In the genomic region with DNA sequence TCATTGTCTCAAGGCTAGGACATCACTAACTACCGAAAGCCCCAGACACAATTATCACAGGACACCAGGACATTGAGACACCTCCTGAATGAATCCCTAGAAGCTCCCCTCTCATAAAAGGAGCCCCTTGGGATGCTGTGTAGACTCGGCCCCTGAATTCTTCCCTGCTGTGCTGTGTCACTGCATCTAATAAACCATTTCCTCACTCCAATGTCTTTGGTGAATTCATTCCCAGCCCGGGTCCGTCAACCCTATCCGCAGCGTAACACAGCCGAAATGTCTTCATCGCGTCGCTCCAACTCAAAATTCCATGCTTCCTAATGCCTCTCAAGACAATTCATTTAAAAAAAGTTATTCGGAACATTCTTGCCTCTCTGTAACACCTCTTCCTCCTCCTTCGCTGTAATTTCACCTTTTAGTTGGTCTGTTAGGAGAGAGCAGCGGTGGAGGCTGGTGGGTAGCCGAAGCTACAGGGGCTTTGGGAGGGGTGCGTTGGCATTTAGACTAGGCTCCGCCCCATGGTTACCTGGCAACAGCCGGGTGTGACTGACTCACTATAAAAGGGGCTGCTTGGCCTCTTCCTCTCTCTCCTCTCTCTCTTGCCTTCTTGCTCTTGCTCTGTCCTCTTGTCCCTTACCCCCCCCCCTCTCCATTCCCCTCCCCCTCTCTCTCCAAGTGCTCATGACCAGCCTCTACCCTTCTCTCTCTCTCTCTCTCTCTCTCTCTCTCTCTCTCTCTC, we compare ENCODE assay signal across 12 mouse cellular contexts. TPM values are rescaled to one million over a fixed set of nuclear protein-coding genes. Genes with fewer than 3 reads are reported as not detected.
DNase-seq lines count a peak whose midpoint lies in the region; ATAC-seq and TF ChIP-seq lines count a peak whose summit lies in the region.
"Had no signal": no experiment of that assay in that cellular context is flagged by ENCODE, and none has a peak within 500 bp of the region (broad histone marks: within the 10 kb centered on the region; RNA-seq: fewer than 3 reads in every experiment).

No protein-coding gene starts in this region.

- intact Hi-C loops in left cerebral cortex, postnatal 25 days (cut with DNase I), result no loop called here

- whole genome bisulfite sequencing in forebrain, embryonic 10.5 days, result 66% methylated on average over 17 of the region's 17 CpGs
- WGBS in forebrain, postnatal 0 days, result 56% methylated on average over 17 of the region's 17 CpGs
- WGBS in hindbrain, embryonic 15.5 days, result 36% methylated on average over 17 of the region's 17 CpGs
- 40% methylated on average over 17 of the region's 17 CpGs for WGBS in neural tube, embryonic 13.5 days
- WGBS in liver, embryonic 11.5 days, result 70% methylated on average over 17 of the region's 17 CpGs

- H3K9me3 ChIP-seq in forebrain, embryonic 10.5 days, result no peaks in the 10 kb centered on the region
- H3K9me3 ChIP-seq in forebrain, postnatal 0 days (ENCODE audit: low read length), result no peaks in the 10 kb centered on the region
- H3K9me3 ChIP-seq in hindbrain, embryonic 15.5 days, result no peaks in the 10 kb centered on the region
- no peaks in the 10 kb centered on the region for H3K9me3 ChIP-seq in neural tube, embryonic 13.5 days
- no peaks in the 10 kb centered on the region for H3K9me3 ChIP-seq in liver, embryonic 11.5 days (ENCODE audit: control insufficient read depth, low read length)
- H3K9me3 ChIP-seq: liver, embryonic 15.5 days; stomach, embryonic 15.5 days had no signal

- H3K27ac ChIP-seq in forebrain, embryonic 10.5 days, result no peak overlapping the region
- H3K27ac ChIP-seq in forebrain, postnatal 0 days (ENCODE audit: low read depth, low read length), result no peak overlapping the region
- H3K27ac ChIP-seq in hindbrain, embryonic 15.5 days (replicated peaks), result no peak overlapping the region
- no peak overlapping the region for H3K27ac ChIP-seq in neural tube, embryonic 13.5 days (replicated peaks)
- no peak overlapping the region for H3K27ac ChIP-seq in liver, embryonic 11.5 days (ENCODE audit: low read depth, low read length)
- H3K27ac ChIP-seq: liver, embryonic 15.5 days; stomach, embryonic 15.5 days had no signal

- ATAC-seq in forebrain, postnatal 0 days, result no peak
- no peak for ATAC-seq in hindbrain, embryonic 15.5 days (ENCODE audit: low FRiP score, low read depth)
- ATAC-seq in neural tube, embryonic 13.5 days (ENCODE audit: low read depth), result no peak; the same call in 1 of the 2 replicates
- no peak for ATAC-seq in liver, embryonic 11.5 days (replicated peaks; ENCODE audit: low FRiP score)

- peak; percentile 31 for DNase-seq in forebrain, embryonic 10.5 days (ENCODE audit: extremely low spot score, low spot score)
- no peak for DNase-seq in forebrain, postnatal 0 days
- DNase-seq in adrenal gland, postnatal 25 days, result peak; percentile 28
- DNase-seq in right cerebral cortex, adult 18-20 months, result no peak
- no peak for DNase-seq in liver, embryonic 11.5 days (ENCODE audit: low spot score)
- no peak for DNase-seq in left cerebral cortex, postnatal 25 days (ENCODE audit: low spot score in 2 of 2)
- DNase-seq: cerebellum, adult 11-12 months had no signal

- no peak for TF ChIP-seq CTCF in forebrain, postnatal 0 days (IDR thresholded peaks at IDR 0.05; ENCODE audit: low read depth)

- no peak overlapping the region; the same call in 1 of the 2 replicates for H3K4me3 ChIP-seq in forebrain, embryonic 10.5 days
- H3K4me3 ChIP-seq in forebrain, postnatal 0 days (ENCODE audit: low read depth, low read length), result no peak overlapping the region
- no peak overlapping the region for H3K4me3 ChIP-seq in hindbrain, embryonic 15.5 days
- H3K4me3 ChIP-seq in neural tube, embryonic 13.5 days, result no peak overlapping the region
- H3K4me3 ChIP-seq in liver, embryonic 11.5 days (ENCODE audit: low read depth, low read length), result no peak overlapping the region
- H3K4me3 ChIP-seq: liver, embryonic 15.5 days; stomach, embryonic 15.5 days had no signal

- peaks cover 11% of the 10 kb centered on the region for H3K4me1 ChIP-seq in forebrain, embryonic 10.5 days
- H3K4me1 ChIP-seq in forebrain, postnatal 0 days (ENCODE audit: insufficient read depth), result no peaks in the 10 kb centered on the region
- H3K4me1 ChIP-seq in hindbrain, embryonic 15.5 days (replicated peaks), result 0 out of 2 replicates have a peak, but pooled peaks cover 3% of the 10 kb centered on the region
- H3K4me1 ChIP-seq in neural tube, embryonic 13.5 days (replicated peaks), result peaks cover 17% of the 10 kb centered on the region
- H3K4me1 ChIP-seq in liver, embryonic 11.5 days (replicated peaks; ENCODE audit: control insufficient read depth, insufficient read depth, low read length), result no peaks in the 10 kb centered on the region
- H3K4me1 ChIP-seq: liver, embryonic 15.5 days; stomach, embryonic 15.5 days had no signal

- H3K27me3 ChIP-seq in forebrain, embryonic 10.5 days (ENCODE audit: poor library complexity, severe bottlenecking), result no peaks in the 10 kb centered on the region
- H3K27me3 ChIP-seq in forebrain, postnatal 0 days (ENCODE audit: insufficient read depth, low read length), result no peaks in the 10 kb centered on the region
- no peaks in the 10 kb centered on the region for H3K27me3 ChIP-seq in hindbrain, embryonic 15.5 days
- H3K27me3 ChIP-seq in neural tube, embryonic 13.5 days, result no peaks in the 10 kb centered on the region
- H3K27me3 ChIP-seq in liver, embryonic 11.5 days (replicated peaks; ENCODE audit: control insufficient read depth, insufficient read depth, low read length), result no peaks in the 10 kb centered on the region
- H3K27me3 ChIP-seq: liver, embryonic 15.5 days; stomach, embryonic 15.5 days had no signal

- no peaks in the 10 kb centered on the region for H3K36me3 ChIP-seq in forebrain, embryonic 10.5 days (replicated peaks)
- no peaks in the 10 kb centered on the region for H3K36me3 ChIP-seq in forebrain, postnatal 0 days (ENCODE audit: insufficient read depth)
- H3K36me3 ChIP-seq in hindbrain, embryonic 15.5 days, result no peaks in the 10 kb centered on the region
- H3K36me3 ChIP-seq in neural tube, embryonic 13.5 days, result no peaks in the 10 kb centered on the region
- H3K36me3 ChIP-seq in liver, embryonic 11.5 days (ENCODE audit: control insufficient read depth, insufficient read depth, low read length), result no peaks in the 10 kb centered on the region
- H3K36me3 ChIP-seq: liver, embryonic 15.5 days; stomach, embryonic 15.5 days had no signal

- no peak overlapping the region for H3K9ac ChIP-seq in forebrain, postnatal 0 days
- no peak overlapping the region for H3K9ac ChIP-seq in hindbrain, embryonic 15.5 days
- no peak overlapping the region for H3K9ac ChIP-seq in neural tube, embryonic 13.5 days
- H3K9ac ChIP-seq in liver, embryonic 11.5 days (ENCODE audit: low read depth, low read length), result no peak overlapping the region
- H3K9ac ChIP-seq: liver, embryonic 15.5 days; stomach, embryonic 15.5 days had no signal

- no peak overlapping the region for H3K4me2 ChIP-seq in forebrain, postnatal 0 days (ENCODE audit: low read depth)
- H3K4me2 ChIP-seq in hindbrain, embryonic 15.5 days, result peak overlapping the region; percentile 27
- H3K4me2 ChIP-seq in neural tube, embryonic 13.5 days, result peak overlapping the region; percentile 23
- no peak overlapping the region for H3K4me2 ChIP-seq in liver, embryonic 11.5 days
- H3K4me2 ChIP-seq: liver, embryonic 15.5 days; stomach, embryonic 15.5 days had no signal

RNA-seq across cellular contexts. Expression of a gene that starts 25.6 kb away (rescaled TPM):
- not detected in 2 replicates for polyA plus RNA-seq in forebrain, embryonic 10.5 days (2016; fragmentation: Nextera tagmentation; extraction: Ambion mirVana)
- total RNA-seq in forebrain, postnatal 0 days (2014; rRNA removed), result not detected in 2 replicates
- not detected in 2 replicates for polyA plus RNA-seq in forebrain, postnatal 0 days (2015; fragmentation: Nextera tagmentation; extraction: Ambion mirVana)
- not detected in 2 replicates for total RNA-seq in adrenal gland, postnatal 25 days (2021)
- not detected in 2 replicates for polyA plus RNA-seq in hindbrain, embryonic 15.5 days (2015; fragmentation: Nextera tagmentation; extraction: Ambion mirVana)
- polyA plus RNA-seq in neural tube, embryonic 13.5 days (2015; fragmentation: Nextera tagmentation; extraction: Ambion mirVana), result not detected in 2 replicates
- not detected in 2 replicates for polyA plus RNA-seq in liver, embryonic 11.5 days (2014; fragmentation: Nextera tagmentation; extraction: Ambion mirVana)
- total RNA-seq in left cerebral cortex, postnatal 25 days (2021), result not detected
- total RNA-seq: granulocyte monocyte progenitor cell, adult 5-6 weeks had no signal
- polyA plus RNA-seq: liver, embryonic 15.5 days; stomach, embryonic 15.5 days had no signal

Comparison
In these comparisons a context has a peak if more than half of its experiments do, and no peak if none do; other contexts are left out.
1. DNase-seq: peak in forebrain, embryonic 10.5 days (single experiment) and adrenal gland, postnatal 25 days (single experiment); none in forebrain, postnatal 0 days (single experiment), right cerebral cortex, adult 18-20 months (single experiment), liver, embryonic 11.5 days (single experiment) and left cerebral cortex, postnatal 25 days (0 of 2).
2. H3K4me2 ChIP-seq: peak in hindbrain, embryonic 15.5 days (single experiment) and neural tube, embryonic 13.5 days (single experiment); none in forebrain, postnatal 0 days (single experiment) and liver, embryonic 11.5 days (single experiment).